Mouse (Mus musculus) adrenal gland, postnatal 4 days (tissue): ENCODE measurements around the gene S100pbp. TPM values are rescaled to one million over a fixed set of nuclear protein-coding genes. Genes with fewer than 3 reads are reported as not detected.

Experiments used
- DNase-seq, 2 experiments: peaks; one replicate each; pipeline ENCODE4 v3.0.0; 2021 to 2022; ENCODE audit warnings: low spot score in 2 of 2, mixed read lengths in 2 of 2
- total RNA-seq, 2 experiments: library from RNA; stranded (reverse); gene quantifications; 2 replicates each; pipeline ENCODE4 v1.2.3; 2021

S100pbp gene
- total RNA-seq, 2 experiments from 2014 or later: 42.7 to 44.7 TPM

DNA sequence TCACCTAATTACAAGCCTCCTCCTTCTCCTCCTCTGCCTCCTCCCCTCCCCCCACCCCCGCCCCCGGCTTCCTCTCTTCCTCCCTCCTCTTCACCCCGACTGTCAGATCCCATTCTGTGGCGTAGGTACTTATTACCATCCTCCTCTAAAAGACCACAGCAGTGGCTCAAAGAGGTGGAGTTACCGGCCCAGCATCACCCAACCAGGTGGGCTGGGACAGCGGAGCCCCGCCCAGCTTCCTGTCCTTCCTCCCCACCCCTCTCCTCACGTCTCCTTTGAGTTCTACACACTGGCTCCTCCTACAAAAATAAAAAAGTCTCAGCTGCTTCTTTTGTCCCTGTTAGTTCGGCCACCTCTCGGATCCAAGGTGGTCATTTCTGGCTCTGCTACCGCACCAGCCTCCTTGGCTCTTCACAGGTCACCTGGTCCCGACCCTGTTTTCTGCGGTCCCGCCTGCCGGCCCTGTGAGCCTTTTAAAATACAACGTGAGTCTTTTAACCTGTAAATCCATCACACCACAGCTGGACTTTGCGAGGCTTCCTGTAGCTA lies 58.7 kb downstream of the S100pbp start:
- DNase-seq: no peak

DNA sequence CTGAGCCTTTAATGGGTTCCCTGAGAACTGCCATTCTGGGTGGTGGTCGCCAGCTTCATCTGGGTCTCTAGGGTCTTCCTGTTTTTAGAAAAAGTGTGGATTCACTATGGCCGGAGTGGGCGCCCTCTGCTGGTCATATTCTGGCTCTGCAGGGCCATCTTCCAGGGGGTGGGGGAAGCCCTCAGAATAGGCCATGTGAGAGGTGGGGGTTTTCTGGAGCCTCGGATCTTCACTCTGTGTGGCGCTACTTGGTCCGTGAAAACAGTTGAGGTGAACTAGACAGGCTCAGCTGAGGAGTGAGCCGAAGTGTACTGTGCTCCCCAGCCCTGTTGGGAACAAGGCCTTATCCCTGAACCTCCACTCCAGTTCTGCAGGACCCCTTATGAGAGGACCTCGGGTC lies 59.4 kb downstream of the S100pbp start:
- no peak for DNase-seq

DNA sequence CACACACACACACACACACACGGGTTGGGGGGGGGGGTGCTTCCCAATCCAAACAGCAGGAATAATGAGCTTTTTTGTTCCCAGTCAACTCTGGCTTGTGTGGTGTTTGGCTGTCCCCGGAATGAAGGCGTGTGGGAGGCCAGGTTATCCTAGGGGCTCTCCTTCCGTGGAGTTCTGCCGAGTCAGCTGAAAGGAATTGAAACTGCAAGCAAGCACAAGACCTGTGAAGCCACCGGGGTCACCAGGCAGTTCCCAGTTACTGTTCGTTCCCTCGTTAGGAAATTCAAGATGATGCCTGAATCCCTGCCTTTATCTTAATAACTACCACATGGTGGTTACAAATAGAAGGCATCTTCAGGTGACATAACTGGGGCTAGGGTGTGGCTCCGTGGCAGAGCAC lies 60.1 kb downstream of the S100pbp start:
- no peak for DNase-seq

DNA sequence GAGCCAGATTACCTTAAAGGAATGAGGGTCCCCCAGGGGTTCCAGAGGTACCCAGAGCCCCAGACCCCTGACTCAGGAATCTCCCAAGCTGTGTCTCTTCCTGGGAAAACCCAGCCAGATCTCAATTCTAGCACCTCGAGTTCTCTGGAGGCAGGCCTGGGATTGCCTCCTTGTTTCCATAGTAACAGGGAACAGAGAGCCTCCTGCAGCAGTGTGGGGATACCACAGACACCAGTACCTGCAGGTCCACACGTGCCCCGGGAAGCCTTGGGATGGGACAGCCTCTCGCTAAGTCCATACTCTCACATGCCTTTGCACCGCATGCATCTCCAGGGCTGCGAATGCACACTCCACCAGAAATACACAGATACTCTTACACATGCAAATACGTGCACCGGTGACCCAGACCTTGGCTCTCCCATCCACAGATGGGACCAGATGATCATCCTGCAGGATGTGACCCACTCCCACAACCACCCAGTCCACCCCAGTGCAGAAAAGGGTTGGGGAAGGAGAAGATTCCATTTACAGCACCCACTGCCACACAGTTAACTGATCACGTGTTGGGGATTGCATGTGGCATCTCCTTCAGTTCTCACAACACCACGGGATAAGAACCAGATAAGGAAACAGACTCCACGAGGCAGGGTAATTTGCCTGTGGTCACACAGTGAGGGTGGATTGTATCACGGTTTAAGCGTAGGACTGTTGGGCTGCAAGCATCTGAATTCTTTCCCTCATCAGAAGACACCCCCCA lies 60.8 kb downstream of the S100pbp start:
- no peak for DNase-seq

- DNase-seq: no peak
Observed at GRCm38 (mm10) chr4:129125736-129126451, 63.6 kb downstream of the S100pbp start.

- no peak for DNase-seq
Observed at GRCm38 (mm10) chr4:129124652-129125146, 64.8 kb downstream of the S100pbp start.

GRCm38 (mm10) chr4:129122719-129123118 lies 66.8 kb downstream of the S100pbp start:
- DNase-seq: no peak

DNA sequence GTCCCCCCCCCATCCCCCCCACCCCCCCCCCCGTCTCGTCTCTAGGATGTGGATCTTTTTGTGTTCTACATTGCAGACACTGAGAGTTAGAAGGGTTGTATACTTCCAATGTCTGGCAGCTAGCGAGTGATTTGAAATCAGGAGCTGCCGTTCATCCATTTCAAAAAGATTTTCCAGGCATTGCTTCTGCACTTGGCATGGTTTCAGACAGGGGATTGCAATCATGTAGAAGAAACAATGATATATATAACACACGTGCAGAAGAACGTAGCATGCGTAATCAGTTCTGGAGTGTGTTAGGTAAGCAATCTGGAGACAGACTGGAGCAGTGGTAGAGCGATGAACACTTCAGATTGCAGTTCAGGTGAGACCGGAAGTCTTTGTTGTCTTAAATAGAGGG lies 67.4 kb downstream of the S100pbp start:
- DNase-seq: no peak

- DNase-seq: no peak
Observed at GRCm38 (mm10) chr4:129121569-129122086, 67.9 kb downstream of the S100pbp start, which contains the start of gene Hpca. Hpca (minus strand) TSS chr4:129122036.

DNA sequence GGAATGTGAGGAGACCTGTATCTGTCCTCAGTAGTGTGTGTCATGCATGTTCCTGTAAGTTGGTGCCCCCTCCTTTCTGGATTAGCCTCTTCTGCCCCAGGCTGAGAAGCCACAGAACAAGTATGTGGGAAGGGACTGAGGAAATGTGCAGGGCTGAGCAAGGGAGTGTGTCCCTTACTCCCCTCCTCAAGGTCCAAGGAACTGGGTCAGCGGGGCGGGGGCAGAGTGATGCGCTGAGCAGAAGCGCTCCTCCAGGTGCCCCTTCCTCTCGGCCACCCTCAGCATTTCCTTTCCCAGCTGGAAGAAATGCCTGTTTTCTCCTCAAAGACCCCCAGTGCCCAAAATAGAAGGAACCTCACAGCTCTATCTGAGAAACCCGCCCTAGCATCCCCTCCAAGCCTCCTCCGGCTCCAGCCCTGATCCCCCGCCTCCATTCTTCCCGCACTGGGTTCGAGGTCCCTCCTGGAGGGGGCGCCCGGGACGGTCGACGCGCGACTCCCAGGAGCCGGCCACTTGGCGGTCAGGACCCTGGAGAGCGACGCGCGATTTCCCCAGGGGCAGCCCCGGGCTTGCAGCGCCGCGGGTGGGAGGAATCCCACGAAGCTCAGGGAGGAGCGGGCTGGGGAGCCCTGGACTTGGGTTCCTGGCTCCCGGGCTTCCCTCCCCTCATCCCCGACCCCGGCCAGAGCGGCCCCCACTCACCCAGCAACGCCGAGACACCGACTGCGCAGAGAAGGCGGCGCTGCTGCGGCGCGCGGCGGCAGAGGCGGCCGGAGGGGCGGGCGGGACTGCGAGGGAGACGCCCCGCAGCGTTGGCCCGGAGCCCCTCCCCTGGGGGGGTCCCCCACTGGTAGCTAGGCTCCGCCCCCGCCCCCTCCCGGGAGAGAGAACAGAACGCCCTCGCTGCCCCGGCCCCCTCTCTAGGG lies 68.7 kb downstream of the S100pbp start:
- peak; percentile 51 to 58 for DNase-seq

GRCm38 (mm10) chr4:129119708-129120107 lies 69.8 kb downstream of the S100pbp start:
- DNase-seq: no peak

- no peak for DNase-seq
Observed at GRCm38 (mm10) chr4:129117720-129118510, 71.6 kb downstream of the S100pbp start.

- no peak for DNase-seq
Observed at GRCm38 (mm10) chr4:129116703-129117102, 72.8 kb downstream of the S100pbp start.

- peak; percentile 36 to 48 for DNase-seq
Observed at GRCm38 (mm10) chr4:129113083-129113988, 76.2 kb downstream of the S100pbp start.

- no peak for DNase-seq
Observed at GRCm38 (mm10) chr4:129112231-129112630, 77.3 kb downstream of the S100pbp start.

DNA sequence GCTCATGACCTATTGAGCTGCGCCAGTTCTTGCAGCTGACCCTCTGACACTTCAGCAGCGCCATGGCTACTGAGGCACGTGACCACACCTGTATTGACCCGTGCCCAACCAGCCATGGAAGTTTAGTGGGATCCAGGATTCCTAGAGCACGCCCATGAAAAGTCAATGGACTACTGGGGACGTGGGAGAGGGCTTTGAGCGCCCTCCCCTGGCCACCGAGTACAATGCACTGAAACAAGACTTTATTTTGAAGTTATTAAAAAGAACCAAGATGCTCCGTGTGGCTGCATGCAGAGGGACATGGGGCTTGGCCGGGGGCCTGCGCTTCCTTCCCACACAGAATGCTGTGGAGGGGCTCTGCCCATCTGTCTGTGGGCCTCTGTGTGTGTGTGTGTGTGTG lies 78.2 kb downstream of the S100pbp start:
- DNase-seq: no peak

GRCm38 (mm10) chr4:129110804-129111203 lies 78.7 kb downstream of the S100pbp start:
- DNase-seq: no peak

DNA sequence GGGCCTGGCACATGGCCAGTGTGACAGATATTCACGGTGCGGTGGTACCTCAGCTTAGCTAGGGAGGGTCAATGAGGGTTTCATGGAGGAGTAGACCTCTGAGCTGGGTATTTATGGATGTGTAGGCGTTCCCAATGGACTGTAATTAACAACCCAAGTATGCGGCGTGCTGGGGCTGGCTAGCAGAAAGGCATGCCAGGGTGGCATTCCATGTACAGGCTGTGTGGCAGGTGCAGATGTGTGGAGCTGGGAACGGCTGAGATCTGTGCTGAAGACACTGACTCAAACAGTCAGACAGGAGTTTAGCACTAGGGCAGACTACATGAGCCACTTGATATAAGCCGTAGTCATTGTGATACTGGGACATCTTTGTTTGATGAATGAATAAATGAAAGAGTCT lies 80.9 kb downstream of the S100pbp start:
- DNase-seq: no peak

DNA sequence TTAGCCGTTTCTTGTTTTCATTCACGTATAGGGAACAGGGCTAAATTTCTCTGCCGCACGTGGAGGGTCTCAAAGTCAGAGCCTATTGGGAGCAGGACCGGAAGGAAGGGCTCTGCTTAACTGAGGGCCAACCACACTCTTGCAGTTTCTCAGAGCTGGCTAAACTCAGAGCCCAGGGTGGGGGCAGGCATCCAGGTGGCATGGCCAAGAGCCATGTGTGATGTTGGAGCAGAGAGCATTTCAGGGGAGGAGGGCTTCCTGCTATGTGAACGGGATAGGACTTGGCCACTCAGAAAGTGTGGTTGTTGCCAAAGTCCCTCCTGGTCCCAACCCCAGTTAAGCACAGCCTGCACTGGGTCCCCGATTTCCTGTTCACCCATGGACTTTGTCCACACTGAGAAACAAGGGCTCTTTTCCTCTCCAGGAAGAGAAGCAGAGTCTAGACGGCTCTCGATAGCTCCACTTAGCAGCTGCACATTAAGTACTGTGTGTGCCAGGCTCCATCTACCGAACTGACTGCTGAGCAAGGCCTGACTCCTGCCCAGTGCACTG lies 82.1 kb downstream of the S100pbp start:
- DNase-seq: no peak
